Mouse (Mus musculus): ENCODE results near the gene Akr1c20. TPM values are rescaled to one million over a fixed set of nuclear protein-coding genes. Genes with fewer than 3 reads are reported as not detected.

Akr1c20 gene
- 8.8 and 13.8 TPM in 2 replicates for polyA plus RNA-seq (2012; rRNA removed)

GRCm38 (mm10) chr13:4523201-4523838 is at the start of gene Akr1c20:
Gene Akr1c20 (minus strand): TSS chr13:4523345.

Other genes with a start within 250 kb of the Akr1c20 start
- gene Akr1c12, start 243.9 kb downstream of the Akr1c20 start, polyA plus RNA-seq (2012; rRNA removed): 21.8 and 22.7 TPM in 2 replicates
- 26.0 and 48.9 TPM in 2 replicates for gene Akr1c6, start 89.0 kb downstream of the Akr1c20 start, polyA plus RNA-seq (2012; rRNA removed)
- not detected in 2 replicates for gene Akr1c21, start 50.7 kb upstream of the Akr1c20 start, polyA plus RNA-seq (2012; rRNA removed)
- gene Akr1e1, start 85.8 kb upstream of the Akr1c20 start, polyA plus RNA-seq (2012; rRNA removed): 11.7 and 14.1 TPM in 2 replicates

All from liver, embryonic 18 days (tissue).